Mouse (Mus musculus) CH12.LX (cell line): ENCODE measurements around the gene Syndig1. TPM values are rescaled to one million over a fixed set of nuclear protein-coding genes. Genes with fewer than 3 reads are reported as not detected.

ENCODE experiments used
- DNase-seq: peaks from one replicate; pipeline ENCODE4 v3.0.0-alpha.2; 2013; ENCODE audit errors: extremely low read depth
- H3K27ac ChIP-seq: 2 replicates; pipeline ENCODE4 v1.5.1; 2012; ENCODE audit warnings: low read depth, mild to moderate bottlenecking, control low read depth, moderate library complexity; ENCODE audit not compliant: insufficient read depth
- H3K27me3 ChIP-seq: replicated peaks from 2 replicates; pipeline ENCODE3; 2012; ENCODE audit warnings: inconsistent platforms
- H3K36me3 ChIP-seq, 2 experiments: replicated peaks in 1 of 2; 2 replicates each; pipeline versions ENCODE3 to v1.6.1; 2012; ENCODE audit warnings: inconsistent platforms in 1 of 2, low read length in 1 of 2, mild to moderate bottlenecking in 1 of 2, mixed read lengths in 1 of 2, moderate library complexity in 1 of 2; ENCODE audit not compliant: control insufficient read depth in 1 of 2, insufficient read depth in 1 of 2
- H3K4me1 ChIP-seq, 2 experiments: 2 replicates each; pipeline ENCODE4 v1.6.1; 2012; ENCODE audit warnings: inconsistent platforms in 1 of 2, moderate library complexity in 1 of 2; ENCODE audit not compliant: insufficient read depth in 2 of 2, control insufficient read depth in 1 of 2
- H3K4me2 ChIP-seq: 2 replicates; pipeline ENCODE4 v1.6.1; 2012; ENCODE audit warnings: low read depth, mild to moderate bottlenecking, control low read depth; ENCODE audit not compliant: poor library complexity, insufficient read depth, severe bottlenecking
- H3K4me3 ChIP-seq, 3 experiments: fragments of 150-350 bp in 1 of 3; sonication (generic) in 1 of 3; replicated peaks in 1 of 3; 2 replicates each; pipeline versions ENCODE3 to v1.5.1; 2011 to 2012; ENCODE audit warnings: low read depth in 2 of 3, low read length in 2 of 3, mild to moderate bottlenecking in 2 of 3, moderate library complexity in 2 of 3, control low read depth in 1 of 3, improper control_type of control experiment in 1 of 3, inconsistent platforms in 1 of 3, mixed read lengths in 1 of 3; ENCODE audit not compliant: poor library complexity in 1 of 3
- H3K79me2 ChIP-seq: replicated peaks from 2 replicates; pipeline ENCODE4 v1.6.1; 2012; ENCODE audit warnings: mild to moderate bottlenecking, moderate library complexity; ENCODE audit not compliant: control insufficient read depth, poor library complexity, insufficient read depth, severe bottlenecking; ENCODE audit errors: extremely low read depth
- H3K9ac ChIP-seq: 2 replicates; pipeline ENCODE4 v1.6.1; 2012; ENCODE audit warnings: low read depth, mild to moderate bottlenecking, control low read depth, moderate library complexity; ENCODE audit not compliant: insufficient read depth
- H3K9me3 ChIP-seq: replicated peaks from 2 replicates; pipeline ENCODE3; 2012; ENCODE audit warnings: low read length, inconsistent platforms, mixed read lengths
- CHD1 ChIP-seq: IDR thresholded peaks from 2 replicates; pipeline ENCODE4 v1.6.1; 2012; ENCODE audit warnings: low read depth, low read length, improper control_type of control experiment, inconsistent platforms
- CTCF ChIP-seq, 2 experiments: IDR thresholded peaks in 1 of 2; conservative IDR thresholded peaks in 1 of 2; 2 replicates each; pipeline ENCODE4 v1.5.1; 2011 to 2012; ENCODE audit warnings: low read depth in 2 of 2, low read length in 2 of 2, improper control_type of control experiment in 1 of 2, inconsistent platforms in 1 of 2, mild to moderate bottlenecking in 1 of 2, moderate library complexity in 1 of 2
- E2F4 ChIP-seq: IDR thresholded peaks from 2 replicates; pipeline ENCODE4 v1.6.1; 2011; ENCODE audit warnings: low read depth, low read length, improper control_type of control experiment; ENCODE audit not compliant: insufficient replicate concordance
- ELF1 ChIP-seq: IDR thresholded peaks from 2 replicates; pipeline ENCODE4 v1.6.1; 2014; ENCODE audit warnings: low read depth, mild to moderate bottlenecking, inconsistent platforms, low read length, improper control_type of control experiment
- EP300 ChIP-seq: IDR thresholded peaks from 2 replicates; pipeline ENCODE4 v1.6.1; 2011; ENCODE audit warnings: low read length, improper control_type of control experiment
- ETS1 ChIP-seq: conservative IDR thresholded peaks from 2 replicates; pipeline ENCODE4 v1.6.1; 2012; ENCODE audit warnings: low read depth, mild to moderate bottlenecking, inconsistent platforms, low read length, improper control_type of control experiment, moderate library complexity
- IRF4 ChIP-seq: IDR thresholded peaks from 2 replicates; pipeline ENCODE4 v1.6.1; 2014; ENCODE audit warnings: low read depth, mild to moderate bottlenecking, inconsistent platforms, low read length, improper control_type of control experiment
- JUND ChIP-seq: conservative IDR thresholded peaks from 2 replicates; pipeline ENCODE4 v1.6.1; 2011; ENCODE audit warnings: low read depth, low read length, improper control_type of control experiment
- MAFK ChIP-seq: IDR thresholded peaks from 2 replicates; pipeline ENCODE4 v1.6.1; 2011; ENCODE audit warnings: low read length, improper control_type of control experiment; ENCODE audit not compliant: insufficient replicate concordance
- MAX ChIP-seq: IDR thresholded peaks from 2 replicates; pipeline ENCODE4 v1.6.1; 2011; ENCODE audit warnings: low read length, improper control_type of control experiment
- MAZ ChIP-seq: IDR thresholded peaks from 2 replicates; pipeline ENCODE4 v1.6.1; 2012; ENCODE audit warnings: low read depth, mild to moderate bottlenecking, inconsistent platforms, low read length, improper control_type of control experiment, moderate library complexity
- MXI1 ChIP-seq: IDR thresholded peaks from 2 replicates; pipeline ENCODE4 v1.6.1; 2011; ENCODE audit warnings: mild to moderate bottlenecking, low read depth, low read length, improper control_type of control experiment
- NELFE ChIP-seq: IDR thresholded peaks from 2 replicates; pipeline ENCODE4 v1.6.1; 2011; ENCODE audit warnings: low read depth, low read length, improper control_type of control experiment
- NRF1 ChIP-seq: IDR thresholded peaks from 2 replicates; pipeline ENCODE4 v1.6.1; 2014; ENCODE audit warnings: low read depth, mild to moderate bottlenecking, inconsistent platforms, low read length, improper control_type of control experiment, moderate library complexity
- RCOR1 ChIP-seq: conservative IDR thresholded peaks from 2 replicates; pipeline ENCODE4 v1.6.1; 2012; ENCODE audit warnings: low read depth, mild to moderate bottlenecking, inconsistent platforms, low read length, improper control_type of control experiment
- SIN3A ChIP-seq: IDR thresholded peaks from 2 replicates; pipeline ENCODE4 v1.6.1; 2012; ENCODE audit warnings: low read length, improper control_type of control experiment, inconsistent platforms
- TCF12 ChIP-seq: IDR thresholded peaks from 2 replicates; pipeline ENCODE4 v1.6.1; 2014; ENCODE audit warnings: low read depth, mild to moderate bottlenecking, inconsistent platforms, low read length, improper control_type of control experiment
- UBTF ChIP-seq: IDR thresholded peaks from 2 replicates; pipeline ENCODE4 v1.6.1; 2012; ENCODE audit warnings: low read depth, mild to moderate bottlenecking, inconsistent platforms, low read length, improper control_type of control experiment, moderate library complexity
- USF2 ChIP-seq: conservative IDR thresholded peaks from 2 replicates; pipeline ENCODE4 v1.6.1; 2011; ENCODE audit warnings: low read depth, low read length, improper control_type of control experiment
- ZC3H11A ChIP-seq: IDR thresholded peaks from 2 replicates; pipeline ENCODE4 v1.6.1; 2012; ENCODE audit warnings: low read depth, mild to moderate bottlenecking, inconsistent platforms, low read length, improper control_type of control experiment
- ZKSCAN1 ChIP-seq: IDR thresholded peaks from 2 replicates; pipeline ENCODE4 v1.6.1; 2012; ENCODE audit warnings: low read depth, inconsistent platforms, low read length, improper control_type of control experiment, borderline replicate concordance
- ZNF384 ChIP-seq: IDR thresholded peaks from 2 replicates; pipeline ENCODE4 v1.6.1; 2012; ENCODE audit warnings: low read depth, low read length, improper control_type of control experiment, inconsistent platforms
- dilution Hi-C: fragments of 300-500 bp; cut with MboI; formaldehyde crosslinking; loops from 2 replicates; pipeline ENCODE4 v1.14.3; 2020; ENCODE audit warnings: low sequenced_read_pairs; ENCODE audit not compliant: extremely low pct_unique_long_range_greater_than_20kb, extremely low pct_ligation_motif_present
- in situ Hi-C: fragments of 300-500 bp; cut with MboI; formaldehyde crosslinking; loops from 3 replicates; pipeline ENCODE4 v1.14.3; 2019; ENCODE audit warnings: low sequenced_read_pairs, low pct_ligation_motif_present, low pct_unique_long_range_greater_than_20kb, mixed read lengths
- polyA plus RNA-seq: library from polyadenylated mRNA; unstranded; fragments of >175 nt; gene quantifications from 2 replicates; pipeline ENCODE4 v1.2.1, GENCODE M21; 2012; ENCODE audit warnings: low read depth; ENCODE audit not compliant: insufficient read length
- total RNA-seq, 2 experiments: library from RNA; depleted of rRNA; stranded (reverse); fragments of 300-350 nt in 1 of 2; fragments of >200 nt in 1 of 2; gene quantifications; 2 replicates each; pipeline ENCODE4 v1.2.3; 2012 to 2014

The Syndig1 gene
- total and polyA plus RNA-seq, 3 experiments, result not detected

GRCm38 (mm10) chr2:149870496-149870895, 41.5 kb downstream of the Syndig1 start:
- Histone ChIP-seq H3K36me3 (no peaks in the 10 kb centered on the region), H3K9ac (no peak overlapping the region), H3K27ac (no peak overlapping the region), H3K4me2 (no peak overlapping the region), H3K4me1 (no peaks in the 10 kb centered on the region), H3K9me3 (no peaks in the 10 kb centered on the region), H3K79me2 (no peaks in the 10 kb centered on the region), H3K4me3 (no peak overlapping the region), H3K27me3 (peaks cover 1% of the 10 kb centered on the region)
- DNase-seq, result no peak
- dilution Hi-C loops (no loop called here), in situ Hi-C loops (no loop called here)
- TF ChIP-seq IRF4 (no peak), TCF12 (no peak), MAZ (no peak), USF2 (no peak), CHD1 (no peak), CTCF (conservative IDR thresholded peaks at IDR 0.05 in 1 of 2, IDR thresholded peaks at IDR 0.05 in 1 of 2; ENCODE audit: low read depth in 2 of 2, low read length in 2 of 2) (no peak), MAX (no peak), ZKSCAN1 (no peak), ELF1 (no peak), RCOR1 (no peak), MXI1 (no peak), UBTF (no peak), EP300 (no peak), ZNF384 (no peak)

GRCm38 (mm10) chr2:149872496-149872895, 43.5 kb downstream of the Syndig1 start:
- dilution Hi-C loops, result no loop called here
- no peaks in the 10 kb centered on the region for H3K79me2 ChIP-seq
- DNase-seq, result no peak
- no peak overlapping the region for H3K27ac ChIP-seq
- no peak overlapping the region for H3K4me2 ChIP-seq
- peaks cover 1% of the 10 kb centered on the region for H3K27me3 ChIP-seq
- H3K4me3 ChIP-seq, result no peak overlapping the region
- no peaks in the 10 kb centered on the region for H3K9me3 ChIP-seq
- H3K4me1 ChIP-seq, result no peaks in the 10 kb centered on the region
- TF ChIP-seq E2F4 (no peak), ETS1 (no peak), ZC3H11A (no peak), JUND (no peak), NRF1 (no peak), NELFE (no peak), MXI1 (no peak), ELF1 (no peak), SIN3A (no peak), TCF12 (no peak), ZKSCAN1 (no peak), MAFK (no peak)
- TF ChIP-seq, all 38 proteins: peak for 0
- H3K9ac ChIP-seq, result no peak overlapping the region
- H3K36me3 ChIP-seq, result no peaks in the 10 kb centered on the region
- in situ Hi-C loops, result no loop called here
